Mouse (Mus musculus) cerebellum, adult (tissue): ENCODE results near the gene Lama5.
"Not testable (repeated sequence)": the region's sequence is repeated elsewhere in the genome, so short reads cannot be mapped to it uniquely, and the experiment has no call there.

ENCODE experiments used
- ATAC-seq: cut with Nextera tagmentation; 2 replicates; pipeline ENCODE4 v1.9.2; 2017; ENCODE audit warnings: mild to moderate bottlenecking, moderate library complexity, mixed read lengths; ENCODE audit not compliant: insufficient number of reproducible peaks, low FRiP score, low TSS enrichment

Lama5 gene

DNA sequence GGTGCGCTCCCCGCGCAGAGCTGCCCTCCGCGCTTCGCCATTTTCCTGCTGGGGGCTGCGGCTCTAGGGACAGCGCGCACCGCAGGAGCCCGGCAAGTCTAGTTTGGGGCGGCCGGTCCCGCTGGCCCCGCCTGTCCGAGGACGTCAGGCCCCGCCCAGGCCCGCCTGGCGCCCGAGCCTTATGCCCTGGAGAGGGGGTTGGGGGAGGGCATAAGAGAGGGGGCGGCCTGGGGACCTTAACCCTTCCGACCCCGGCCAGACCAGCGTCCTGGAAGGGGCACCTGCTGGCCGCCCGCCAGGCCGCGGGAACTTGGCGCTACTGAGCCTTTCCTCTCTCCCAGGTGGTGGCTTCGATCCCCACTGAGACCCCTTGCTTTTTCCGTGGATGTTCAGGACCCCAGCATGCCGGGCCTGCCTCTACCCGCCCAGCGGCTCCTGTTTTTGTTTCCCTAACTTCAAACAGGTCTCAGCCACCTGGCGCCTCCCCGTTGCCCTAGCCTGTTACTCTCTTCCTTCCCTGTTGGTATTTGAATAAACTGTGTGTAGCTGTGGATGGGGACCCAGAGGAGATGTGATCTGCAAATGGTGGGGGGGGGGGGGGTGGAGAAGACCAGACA lies at the start of gene Lama5:
Lama5 (minus strand) TSS at position 98 of the 617 bp plus-strand sequence.
- ATAC-seq, result peak; percentile 12; the same call in 1 of the 2 replicates

DNA sequence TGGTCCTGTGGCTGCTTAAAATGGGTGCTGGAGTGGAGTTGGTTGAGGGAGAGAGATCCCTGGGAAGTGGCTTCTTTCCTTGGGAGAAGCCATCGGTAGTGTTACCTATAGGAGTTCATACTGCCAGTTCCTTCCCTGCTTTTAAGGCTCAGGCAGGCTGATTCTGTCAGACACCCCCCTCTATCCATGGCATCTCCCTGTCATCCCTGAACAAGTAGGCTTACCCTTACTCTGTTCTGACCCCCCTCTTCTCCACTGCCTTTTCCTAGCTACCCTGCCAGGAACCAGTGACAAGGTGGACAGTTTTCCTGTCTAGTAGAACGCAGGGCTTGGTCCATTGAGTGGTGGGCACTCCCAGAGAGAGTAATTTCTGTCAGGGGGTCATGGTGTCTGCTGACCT lies 48.9 kb upstream of the Lama5 start:
- ATAC-seq, result no peak

DNA sequence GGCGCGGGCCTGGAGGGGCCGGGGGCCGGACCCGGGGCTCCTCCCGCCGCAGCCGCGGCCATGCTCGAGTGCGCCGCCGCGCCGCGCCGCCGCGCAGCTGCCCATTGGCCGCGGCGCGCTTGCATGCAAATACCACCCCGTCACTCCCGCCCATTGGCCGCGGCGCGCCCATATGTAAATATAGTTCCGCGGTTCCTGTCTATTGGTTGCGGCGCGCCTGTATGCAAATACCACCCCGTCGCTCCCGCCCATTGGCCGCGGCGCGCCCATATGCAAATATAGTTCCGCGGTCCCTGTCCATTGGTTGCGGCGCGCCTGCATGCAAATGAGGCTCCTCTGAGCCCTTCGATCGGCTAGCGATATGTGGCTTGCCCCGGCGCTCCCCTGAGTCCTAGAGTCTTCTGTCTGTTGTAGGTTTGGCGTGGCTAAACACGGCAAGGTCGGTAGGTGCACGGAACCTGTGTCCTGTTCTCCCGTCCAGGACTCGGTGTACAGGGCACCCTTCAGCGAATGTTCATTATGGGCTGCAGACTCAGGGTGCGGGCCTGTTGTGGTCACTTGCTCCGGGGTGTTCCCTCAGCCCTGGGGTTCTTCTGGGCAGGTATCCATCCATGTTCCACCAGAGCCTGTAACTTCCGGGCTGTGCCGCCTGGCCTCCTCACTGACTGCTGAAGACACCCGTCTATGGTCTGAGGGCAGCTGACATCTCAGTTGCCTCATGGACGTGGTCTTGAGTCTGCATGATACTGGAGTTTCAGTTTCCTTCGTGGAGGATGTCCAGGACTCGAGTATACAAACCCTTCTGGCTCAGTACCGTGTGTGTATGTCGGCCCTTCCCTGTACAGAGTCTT lies 48.0 kb upstream of the Lama5 start, which contains the start of gene Cables2:
Cables2 (minus strand) TSS at position 103 of the 851 bp plus-strand sequence.
- ATAC-seq, result peak; percentile 88

DNA sequence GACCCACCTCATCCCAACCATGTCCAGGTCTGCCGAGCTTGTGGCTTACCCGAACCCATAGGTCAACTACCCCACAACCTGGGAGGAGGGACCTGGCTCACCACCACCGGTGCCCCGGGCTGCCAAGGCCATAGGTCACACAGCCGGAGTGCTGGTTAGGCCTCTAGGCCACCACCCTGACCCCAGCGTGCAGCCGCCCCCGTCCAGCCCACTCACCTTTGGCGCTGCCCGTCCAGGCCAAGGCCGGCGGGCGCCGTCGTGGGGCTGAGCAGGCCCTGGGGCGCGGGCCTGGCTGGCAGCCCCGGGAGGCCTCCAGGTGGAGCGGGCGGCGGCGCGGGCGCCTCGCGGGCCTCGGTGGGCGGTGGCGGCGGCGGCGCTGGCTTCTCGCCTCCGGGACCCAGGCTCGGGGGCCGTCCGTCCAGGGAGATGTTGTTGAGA lies 47.2 kb upstream of the Lama5 start:
- peak; percentile 11 for ATAC-seq

DNA sequence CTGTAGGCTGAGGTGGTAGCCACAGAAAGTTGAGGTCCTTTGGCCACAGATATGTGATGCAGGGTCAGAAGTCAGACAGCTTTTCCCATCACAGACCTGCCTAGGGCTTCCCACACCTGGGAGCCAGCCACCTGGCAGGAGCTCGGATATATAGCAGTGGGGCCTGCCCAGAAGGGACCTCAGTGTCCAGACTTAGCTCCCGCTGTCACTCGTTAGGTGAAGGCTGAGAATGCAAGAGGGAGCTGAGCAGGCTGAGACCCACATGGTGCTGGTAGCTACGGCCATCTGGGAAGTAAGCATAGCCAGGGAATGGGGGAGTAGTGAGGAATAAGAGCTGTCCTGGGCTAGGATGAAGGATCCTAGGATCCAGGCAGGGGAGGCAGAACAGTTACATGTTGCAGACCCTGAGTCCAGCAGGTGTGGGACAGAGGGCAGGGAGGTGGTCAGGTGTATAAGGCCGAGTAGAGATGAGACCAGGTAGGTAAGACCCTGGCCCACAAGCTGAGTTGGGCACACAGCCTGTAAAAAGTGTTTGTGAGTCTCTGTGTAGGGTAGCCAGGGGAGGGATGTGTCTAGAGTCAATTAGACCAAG lies 46.2 kb upstream of the Lama5 start:
- no peak for ATAC-seq

DNA sequence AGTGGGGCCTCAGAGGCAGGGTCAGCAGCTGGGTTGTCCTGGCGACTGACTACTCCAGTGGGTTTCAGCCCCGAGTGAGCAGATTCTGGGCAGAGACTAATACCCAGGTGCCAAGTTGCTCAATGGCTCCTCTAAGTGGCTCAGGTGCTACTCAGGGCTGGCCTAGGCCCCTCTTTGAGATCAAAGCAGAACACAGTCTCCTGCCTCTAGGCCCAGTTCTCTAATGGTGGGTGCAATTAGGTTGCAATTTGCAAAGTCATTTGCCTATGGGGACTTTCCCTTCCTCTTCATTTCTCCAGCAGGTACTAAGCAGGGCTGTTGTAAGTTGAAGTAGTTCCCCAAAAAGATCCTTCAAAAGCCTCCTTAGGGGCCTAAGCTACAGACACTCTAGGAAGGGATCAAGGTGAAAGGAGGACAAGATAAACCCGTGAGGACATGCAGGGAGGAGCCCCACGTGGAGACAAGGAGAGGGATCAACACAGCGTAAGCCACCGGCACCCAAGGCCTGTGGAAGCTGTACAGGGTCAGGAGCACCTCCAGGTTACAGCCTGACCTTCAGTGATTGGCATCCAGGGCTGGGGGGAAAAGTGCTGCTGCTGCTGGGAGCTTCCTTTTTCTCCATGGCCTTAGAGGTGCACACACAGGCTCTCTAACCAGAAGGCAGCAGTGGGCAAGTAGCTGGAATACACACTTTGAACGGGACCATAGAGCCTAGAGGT lies 45.0 kb upstream of the Lama5 start:
- no peak for ATAC-seq

DNA sequence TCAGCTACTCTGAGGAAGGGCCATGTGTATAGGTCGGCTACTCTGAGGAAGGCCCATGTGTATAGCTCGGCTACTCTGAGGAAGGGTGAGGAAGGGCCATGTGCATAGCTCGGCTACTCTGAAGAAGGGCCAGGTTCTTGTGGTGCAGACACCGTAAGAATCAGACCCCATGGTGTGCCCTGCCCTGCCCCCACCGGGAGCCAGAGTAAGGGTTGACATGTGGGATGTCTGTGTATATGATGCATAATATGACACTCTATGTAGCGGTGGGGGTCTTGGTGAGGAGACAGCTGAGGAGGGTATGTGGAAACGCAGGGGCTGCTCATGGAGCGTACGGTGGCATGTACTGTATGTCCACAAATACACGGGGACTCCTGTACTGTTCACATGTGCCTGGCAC lies 43.7 kb upstream of the Lama5 start:
- no peak for ATAC-seq

DNA sequence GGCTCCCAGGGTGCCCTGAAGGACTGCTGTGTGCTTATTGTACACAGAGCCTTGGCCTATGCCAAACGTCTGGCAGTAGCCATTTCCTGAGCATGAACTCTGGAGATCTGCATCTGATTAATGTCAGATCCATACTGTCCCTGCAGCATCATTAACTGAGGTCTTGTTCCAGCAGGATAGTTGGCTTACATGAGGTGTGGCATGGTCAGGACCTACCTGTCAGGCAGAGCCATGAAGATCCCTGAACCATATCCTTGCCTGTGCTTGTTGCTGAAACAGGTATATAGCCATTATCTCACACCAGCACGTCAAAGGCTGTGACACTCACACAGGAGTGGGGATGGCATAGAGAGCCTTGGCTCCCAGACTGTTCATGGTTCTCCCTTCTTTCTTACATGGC lies 42.3 kb upstream of the Lama5 start:
- ATAC-seq, result no peak

DNA sequence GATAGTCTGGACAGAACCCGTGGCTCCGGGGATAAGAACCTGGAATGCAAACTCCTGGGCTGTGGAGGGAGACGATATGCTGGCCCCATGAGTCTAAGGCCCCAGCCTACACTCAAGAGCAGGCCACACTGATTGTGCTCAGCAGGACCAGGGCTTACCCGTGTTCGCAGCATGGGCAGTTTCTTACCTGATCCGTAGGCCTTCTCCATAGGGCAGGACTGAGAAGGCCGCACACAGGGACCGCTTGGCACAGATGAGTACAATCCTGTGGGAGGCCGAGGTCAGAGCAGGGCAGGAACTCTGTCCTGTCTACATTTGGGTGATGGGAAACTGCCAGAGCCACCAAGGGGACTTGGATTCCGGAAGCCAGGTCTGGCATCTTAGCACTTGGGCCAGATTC lies 37.2 kb upstream of the Lama5 start:
- ATAC-seq, result no peak

DNA sequence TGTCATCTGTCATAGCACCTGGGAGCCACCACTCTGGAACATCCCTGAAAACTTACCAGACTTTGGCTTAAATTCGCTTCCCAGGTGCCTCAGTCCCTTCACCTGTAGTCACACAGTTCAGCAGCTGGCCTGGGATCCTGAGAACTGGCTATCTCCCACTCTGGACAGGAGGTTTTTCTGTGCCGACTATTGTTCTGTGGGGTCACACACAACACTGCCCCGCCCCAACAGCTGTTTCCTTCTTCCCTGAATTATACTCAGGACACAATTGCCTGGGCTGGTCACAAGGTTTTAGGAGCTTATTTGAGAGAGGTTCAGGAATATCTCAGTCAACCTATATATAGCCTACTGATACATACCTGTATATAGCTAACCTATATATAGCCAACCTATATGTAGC lies 36.8 kb upstream of the Lama5 start:
- no peak for ATAC-seq

DNA sequence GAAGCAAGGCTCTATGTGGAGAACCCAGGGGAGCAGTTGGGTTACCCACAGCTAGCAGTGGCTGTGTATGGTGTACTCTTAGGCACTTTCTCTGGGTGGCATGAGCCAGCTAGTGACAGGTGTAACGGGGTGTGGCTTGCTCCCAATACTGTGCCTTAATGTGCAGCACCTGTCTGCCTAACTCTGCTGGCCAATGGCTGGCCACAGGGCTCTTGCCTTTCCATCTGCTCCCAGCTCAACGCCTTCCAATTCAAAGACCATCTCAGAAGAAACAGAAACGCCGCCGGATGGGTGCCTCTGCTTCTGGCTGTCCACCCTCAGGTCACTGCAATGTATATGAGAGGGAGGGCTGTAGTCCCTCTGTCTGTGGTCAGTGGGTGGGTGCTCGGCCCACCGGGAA lies 36.2 kb upstream of the Lama5 start:
- no peak for ATAC-seq

DNA sequence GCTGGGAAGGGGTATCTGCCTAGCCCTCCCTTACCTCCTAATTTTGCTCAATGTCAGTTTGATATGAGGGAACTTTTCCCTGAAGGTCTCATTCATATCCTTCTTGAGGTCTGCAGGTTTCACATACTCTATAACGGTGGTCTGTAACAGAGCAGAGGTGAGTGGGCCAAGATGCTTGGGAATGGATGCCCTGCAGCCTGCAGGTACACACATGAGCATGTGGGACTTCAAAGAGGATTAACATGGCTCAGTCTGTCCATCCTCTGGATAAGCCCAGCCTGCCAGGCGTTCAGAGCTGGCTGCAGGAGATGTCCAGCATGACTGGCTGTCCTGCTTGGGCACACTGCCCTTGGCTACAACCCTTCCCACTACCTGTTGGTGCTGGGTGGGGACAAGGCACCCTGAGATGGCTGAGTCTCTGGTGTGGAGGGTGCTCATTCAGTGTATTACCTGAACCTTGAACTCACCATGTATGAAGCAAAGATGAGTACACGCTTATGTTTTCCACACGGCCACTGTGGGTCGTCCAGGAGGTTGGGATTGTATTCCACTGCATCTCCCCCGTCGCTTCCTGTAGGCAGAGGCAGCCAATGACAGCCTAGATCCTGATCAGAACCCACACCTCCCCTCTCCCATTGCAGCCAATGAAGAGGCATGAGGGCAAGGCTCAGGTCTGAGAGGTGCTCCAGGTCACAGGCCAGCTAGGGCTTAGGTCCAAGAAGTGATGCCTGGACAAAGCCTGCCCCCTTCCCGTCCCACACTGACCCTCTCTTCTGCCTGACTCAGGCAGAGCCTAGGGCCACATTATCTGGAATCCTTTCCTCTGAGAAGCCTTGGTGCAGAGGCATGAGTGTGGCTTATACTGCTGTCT lies 35.2 kb upstream of the Lama5 start:
- ATAC-seq, result no peak

DNA sequence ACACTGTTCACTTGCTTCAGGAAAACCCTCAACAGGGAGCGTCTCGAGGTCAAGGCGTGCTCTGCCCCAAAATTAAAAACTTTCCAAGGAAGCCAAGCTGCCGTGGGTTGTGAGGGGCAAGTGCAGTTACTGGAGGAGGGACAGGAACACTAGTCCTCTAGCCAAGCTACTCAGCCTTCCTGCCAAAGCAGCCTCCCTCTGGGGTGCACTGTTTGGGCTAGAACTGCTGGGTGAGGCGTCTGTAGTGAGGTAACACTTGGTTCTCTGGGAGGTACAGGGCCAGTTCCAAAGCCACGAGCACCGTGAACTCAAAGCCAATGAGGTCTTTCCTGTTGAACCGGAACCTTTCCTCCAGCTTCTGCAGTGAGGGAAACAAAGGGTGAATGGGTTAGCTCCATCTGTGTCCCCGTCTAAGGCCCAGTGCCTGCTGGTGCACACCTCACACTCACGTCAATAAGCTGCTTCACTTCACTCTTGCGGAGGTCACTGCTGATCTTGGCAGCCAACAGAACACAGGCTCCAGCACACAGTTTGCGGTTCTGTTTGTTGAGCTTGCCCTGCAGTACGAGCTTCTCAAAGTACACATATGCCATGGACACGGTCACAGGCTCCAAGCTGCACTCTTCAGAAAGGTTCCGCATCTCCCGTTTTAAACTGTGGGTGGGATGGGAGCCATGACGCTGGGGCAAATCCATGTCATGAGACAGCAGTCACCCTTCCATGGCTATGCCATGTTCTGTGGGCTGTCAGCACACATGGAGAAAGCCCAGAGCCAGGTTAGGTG lies 34.4 kb upstream of the Lama5 start:
- not testable (repeated sequence) for ATAC-seq

DNA sequence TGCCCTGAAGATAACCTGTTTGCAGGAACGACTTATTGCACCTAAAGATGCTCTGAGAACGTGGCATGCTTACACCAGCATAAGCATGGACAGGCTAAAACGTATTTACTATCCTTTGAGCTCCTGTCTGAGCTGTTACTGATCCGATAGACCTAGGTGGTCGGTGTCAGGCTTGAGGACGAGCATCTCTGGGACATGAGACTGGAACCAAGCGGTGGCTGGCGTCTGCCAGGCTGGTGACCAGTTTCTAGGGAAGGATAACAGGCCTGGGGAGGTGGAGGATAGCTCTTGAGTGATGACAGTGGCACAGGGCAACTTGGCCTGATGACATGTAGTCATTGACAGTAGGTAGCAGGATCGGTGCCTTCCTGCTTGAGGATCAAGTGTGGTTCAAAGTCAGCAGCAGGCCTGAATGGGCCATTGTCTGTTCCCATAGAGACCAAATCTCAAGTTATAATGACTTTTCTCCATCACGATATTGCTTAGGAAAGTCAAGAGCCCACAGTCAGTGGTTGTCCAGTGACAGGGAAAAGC lies 33.4 kb upstream of the Lama5 start:
- not testable (repeated sequence) for ATAC-seq

DNA sequence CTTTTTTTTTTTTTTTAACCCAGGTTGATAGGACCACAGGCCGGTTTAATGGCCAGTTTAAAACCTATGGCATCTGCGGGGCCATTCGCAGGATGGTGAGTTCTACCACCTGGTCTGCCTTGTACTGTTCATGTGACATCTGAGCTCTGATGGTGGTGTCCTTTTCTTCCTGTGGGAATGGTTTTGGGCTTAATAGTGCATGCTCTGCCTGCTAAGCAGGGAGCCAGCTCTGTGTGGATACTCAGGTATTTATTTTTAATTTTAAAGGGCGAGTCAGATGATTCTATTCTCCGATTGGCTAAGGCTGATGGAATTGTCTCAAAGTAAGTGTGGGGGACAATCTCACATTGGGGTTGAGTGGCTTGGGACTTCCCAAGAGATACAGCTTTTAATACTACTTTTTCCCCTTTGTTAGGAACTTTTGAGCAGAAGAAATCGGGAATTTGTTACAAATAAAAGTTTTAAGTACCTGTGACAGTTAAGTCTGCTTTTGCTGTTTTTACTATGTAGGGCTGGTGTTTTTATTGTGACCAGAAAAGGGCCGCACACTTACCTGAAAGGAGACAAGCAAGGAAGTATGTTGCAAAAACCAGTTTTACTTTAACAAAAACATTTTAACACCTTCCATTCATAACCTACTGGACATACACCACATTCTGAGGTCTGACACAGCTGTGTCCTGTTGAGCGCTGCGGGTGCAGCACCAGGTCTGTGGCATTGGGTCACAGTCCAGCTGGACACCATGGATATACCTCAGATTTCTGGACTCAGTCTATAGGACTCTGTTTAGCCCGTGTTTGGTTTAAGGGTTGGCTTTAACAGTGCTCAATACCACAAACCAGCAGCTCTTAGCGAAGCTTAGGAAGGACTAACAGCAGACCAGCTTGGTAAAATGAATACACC lies 32.6 kb upstream of the Lama5 start:
- no peak for ATAC-seq

DNA sequence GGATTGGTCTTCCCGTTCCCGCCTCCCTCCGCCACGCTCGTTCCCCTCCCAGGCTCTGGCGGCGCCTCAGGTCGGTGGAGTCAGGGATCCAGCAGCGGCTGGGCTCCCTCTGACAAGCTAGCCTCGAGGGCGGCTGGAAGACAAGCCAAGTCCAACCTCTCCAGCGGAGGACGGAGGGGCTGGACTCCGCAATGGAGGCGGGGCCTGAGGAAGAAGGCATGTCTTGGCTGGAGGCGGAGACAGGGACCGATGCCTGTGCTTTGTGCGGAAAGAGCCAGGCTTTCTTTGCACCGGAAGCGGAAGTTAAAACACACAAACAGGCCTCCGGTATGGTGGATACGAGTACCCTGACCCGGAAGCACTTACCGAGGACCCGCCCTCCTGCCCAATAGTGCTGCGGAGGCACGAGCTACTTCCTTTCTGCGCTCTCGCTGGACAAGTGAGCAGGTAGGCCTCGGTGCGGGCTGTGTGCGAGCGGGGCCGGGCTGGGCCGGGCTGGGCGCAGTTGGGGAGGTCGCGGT lies 31.4 kb upstream of the Lama5 start, which contains the start of gene Rps21:
Rps21 (plus strand) TSS at position 377 of the 521 bp plus-strand sequence.
- ATAC-seq, result peak; percentile 92

DNA sequence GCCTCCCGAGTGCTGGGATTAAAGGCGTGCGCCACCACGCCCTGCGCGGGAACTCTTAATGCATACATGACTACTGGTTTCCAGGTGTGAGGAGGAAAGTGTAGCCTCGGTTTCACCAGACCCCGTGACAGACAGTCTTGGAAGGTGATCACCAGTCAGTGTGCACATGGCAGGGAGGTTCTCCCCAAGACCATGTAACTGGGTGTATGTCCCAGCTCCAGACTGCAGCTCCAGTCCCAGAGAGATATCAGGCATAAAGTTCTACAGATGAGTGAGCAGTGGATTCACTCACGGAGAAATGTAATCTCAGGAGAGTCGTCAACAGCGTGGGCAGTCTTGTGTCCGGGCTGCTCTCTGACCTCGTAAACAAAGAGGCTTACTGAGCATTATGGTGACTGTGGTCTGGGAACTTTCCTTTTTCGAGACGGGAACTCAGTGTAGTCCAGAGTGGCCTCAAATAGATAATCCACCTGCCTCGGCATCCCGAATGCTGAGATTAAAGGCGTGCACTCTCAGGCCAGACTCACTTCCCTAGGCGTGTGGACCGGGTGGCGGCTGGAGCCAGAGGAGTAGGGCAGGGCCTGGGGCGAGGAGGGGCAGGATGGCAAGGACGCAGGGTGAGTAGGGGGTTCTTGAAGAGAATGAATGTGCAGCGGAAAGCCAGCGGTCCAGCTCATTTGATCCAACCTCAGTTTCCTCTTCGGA lies 30.8 kb upstream of the Lama5 start:
- ATAC-seq, result peak; percentile 42; the same call in 1 of the 2 replicates
